Mouse (Mus musculus): ENCODE data around the gene Cmc2.

DNA sequence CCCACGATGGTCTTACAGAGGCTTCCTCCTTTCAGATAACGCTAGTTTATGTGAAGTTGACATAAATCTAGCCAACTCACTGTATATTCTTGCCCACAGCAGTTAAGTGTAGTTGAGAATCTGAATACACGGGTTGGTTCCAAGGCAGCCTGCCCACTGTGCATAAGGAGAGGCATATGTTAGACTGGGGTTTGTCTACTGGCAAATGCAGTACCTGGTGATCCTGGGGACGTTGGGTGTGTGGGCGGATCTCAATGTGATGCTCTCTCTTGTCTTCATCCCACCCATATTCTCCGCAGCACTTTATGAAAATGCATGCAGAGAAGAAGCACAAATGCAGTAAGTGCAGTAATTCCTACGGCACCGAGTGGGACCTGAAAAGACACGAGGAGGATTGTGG is 33.2 kb upstream of the Cmc2 start:
- no peak for TF ChIP-seq CTCF (IDR thresholded peaks at IDR 0.05; ENCODE audit: low read depth, low read length)
- TF ChIP-seq POLR2A (IDR thresholded peaks at IDR 0.05; ENCODE audit: extremely low read depth, insufficient read depth, low read length): no peak
